Mouse (Mus musculus) hindbrain, embryonic 16.5 days (tissue): ENCODE results near the gene Rbm6. TPM values are rescaled to one million over a fixed set of nuclear protein-coding genes. Genes with fewer than 3 reads are reported as not detected.

ENCODE experiments used
- ATAC-seq: fragments of 200-750 bp; cut with Nextera tagmentation; 2 replicates; pipeline ENCODE4 v1.8.0; 2017; ENCODE audit warnings: moderate TSS enrichment, moderate library complexity
- H3K27ac ChIP-seq: fragments of 300-500 bp; sonication (generic); 2 replicates; pipeline ENCODE4 v1.5.1; 2014; ENCODE audit warnings: low read depth, mild to moderate bottlenecking, control low read depth, low read length, moderate library complexity
- H3K27me3 ChIP-seq: fragments of 300-500 bp; sonication (generic); replicated peaks from 2 replicates; pipeline ENCODE4 v1.6.1; 2014; ENCODE audit warnings: low read length; ENCODE audit not compliant: control insufficient read depth, insufficient read depth
- H3K36me3 ChIP-seq: fragments of 300-500 bp; sonication (generic); 2 replicates; pipeline ENCODE4 v1.6.1; 2014; ENCODE audit warnings: mild to moderate bottlenecking, low read length, moderate library complexity, mixed read lengths; ENCODE audit not compliant: control insufficient read depth, insufficient read depth
- H3K4me1 ChIP-seq: fragments of 300-500 bp; sonication (generic); 2 replicates; pipeline ENCODE4 v1.6.1; 2014; ENCODE audit warnings: low read depth, low read length; ENCODE audit not compliant: control insufficient read depth, insufficient read depth
- H3K4me2 ChIP-seq: fragments of 300-500 bp; sonication (generic); 2 replicates; pipeline ENCODE4 v1.6.1; 2014; ENCODE audit warnings: mild to moderate bottlenecking, low read length, control low read depth, moderate library complexity
- H3K4me3 ChIP-seq: fragments of 300-500 bp; sonication (generic); 2 replicates; pipeline ENCODE4 v1.5.1; 2014; ENCODE audit warnings: mild to moderate bottlenecking, low read length, control low read depth, moderate library complexity
- H3K9ac ChIP-seq: fragments of 300-500 bp; sonication (generic); 2 replicates; pipeline ENCODE4 v1.6.1; 2014; ENCODE audit warnings: low read depth, mild to moderate bottlenecking, control low read depth, low read length, moderate library complexity
- H3K9me3 ChIP-seq: fragments of 300-500 bp; sonication (generic); 2 replicates; pipeline ENCODE4 v1.6.1; 2014; ENCODE audit warnings: mild to moderate bottlenecking, low read length, moderate library complexity; ENCODE audit not compliant: control insufficient read depth
- WGBS: fragments of 180-500 bp; shearing (Covaris S2); extraction: QIAGEN DNeasy Blood & Tissue Kit; methylation state at CpG from one replicate; pipeline ENCODE4 v1.1.7; 2014; 5-methylcytosine and 5-hydroxymethylcytosine counted together
- polyA plus RNA-seq: library from polyadenylated mRNA; unstranded; fragments of >200 nt; fragmentation: Nextera tagmentation; extraction: Ambion mirVana; gene quantifications from 2 replicates; pipeline ENCODE4 v1.2.1, GENCODE M21; 2015

Rbm6 gene
- polyA plus RNA-seq, 1 experiment from 2014 or later = 83.1 TPM

DNA sequence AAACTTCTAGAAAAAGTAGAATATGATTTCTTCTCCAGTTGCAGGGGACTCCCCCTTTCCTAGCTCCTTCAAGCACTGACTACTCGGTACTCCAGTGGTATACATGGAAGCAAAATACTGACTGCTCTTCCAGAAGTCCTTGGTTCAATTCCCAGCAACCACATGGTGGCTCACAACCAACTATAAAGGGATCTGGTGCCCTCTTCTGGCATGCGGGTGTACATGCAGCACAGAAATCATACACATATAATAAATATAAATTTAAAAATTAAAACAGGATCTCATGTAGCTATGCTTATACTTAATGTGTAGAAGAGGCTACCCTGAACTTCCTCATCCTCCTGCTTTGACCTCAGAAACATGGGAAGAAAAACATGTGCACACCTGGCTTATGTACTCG, 126.4 kb downstream of the Rbm6 start:
- no peak overlapping the region for H3K9ac ChIP-seq
- no peak for ATAC-seq
- no peak overlapping the region for H3K4me3 ChIP-seq
- no peaks in the 10 kb centered on the region for H3K4me1 ChIP-seq
- H3K27ac ChIP-seq = no peak overlapping the region
- WGBS = 96% methylated on average over 3 of the region's 3 CpGs
- no peaks in the 10 kb centered on the region for H3K27me3 ChIP-seq
- H3K4me2 ChIP-seq = no peak overlapping the region
- H3K36me3 ChIP-seq = peaks cover 92% of the 10 kb centered on the region
- 0 out of 2 replicates have a peak, but pooled peaks cover 2% of the 10 kb centered on the region for H3K9me3 ChIP-seq

DNA sequence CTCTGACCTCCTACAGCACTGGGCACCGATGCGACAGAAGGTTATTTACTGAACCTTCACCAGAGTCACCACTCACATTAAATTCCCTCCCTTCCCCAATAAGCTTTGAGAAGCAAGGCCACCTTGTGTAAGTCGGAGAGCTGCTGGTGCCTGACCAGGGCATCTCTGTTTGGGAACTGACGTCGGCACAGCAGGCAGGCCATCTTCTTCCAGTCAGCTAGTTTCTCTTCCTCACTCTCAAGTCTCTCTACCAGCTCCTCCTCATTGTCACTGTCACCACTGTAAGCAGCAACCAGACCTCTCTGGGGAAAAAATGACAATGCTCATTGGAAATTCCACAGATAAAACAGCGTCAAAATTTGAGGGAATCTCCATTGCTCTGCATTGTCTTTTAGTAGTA, 129.0 kb downstream of the Rbm6 start:
- WGBS = 89% methylated on average over 6 of the region's 6 CpGs
- no peak for ATAC-seq

GRCm38 (mm10) chr9:107738841-107739202, 134.2 kb downstream of the Rbm6 start:
- Histone ChIP-seq H3K4me3 (no peak overlapping the region), H3K27me3 (no peaks in the 10 kb centered on the region), H3K4me2 (no peak overlapping the region), H3K4me1 (peaks cover 24% of the 10 kb centered on the region), H3K27ac (peak overlapping the region; percentile 16), H3K36me3 (peaks cover 50% of the 10 kb centered on the region), H3K9me3 (no peaks in the 10 kb centered on the region), H3K9ac (no peak overlapping the region)
- ATAC-seq = no peak
- 40% methylated on average over 4 of the region's 4 CpGs for WGBS

More for the DNA sequence above, 129.0 kb downstream of the Rbm6 start:
- no peaks in the 10 kb centered on the region for H3K4me1 ChIP-seq
- 0 out of 2 replicates have a peak, but pooled peaks cover 2% of the 10 kb centered on the region for H3K9me3 ChIP-seq
- no peak overlapping the region for H3K9ac ChIP-seq
- no peaks in the 10 kb centered on the region for H3K27me3 ChIP-seq
- no peak overlapping the region for H3K27ac ChIP-seq
- no peak overlapping the region for H3K4me2 ChIP-seq
- no peak overlapping the region for H3K4me3 ChIP-seq
- H3K36me3 ChIP-seq = peaks cover 91% of the 10 kb centered on the region

GRCm38 (mm10) chr9:107738020-107738840, 134.8 kb downstream of the Rbm6 start:
- Histone ChIP-seq H3K9me3 (no peaks in the 10 kb centered on the region), H3K4me2 (no peak overlapping the region), H3K4me1 (peaks cover 24% of the 10 kb centered on the region), H3K9ac (no peak overlapping the region), H3K36me3 (peaks cover 44% of the 10 kb centered on the region), H3K4me3 (no peak overlapping the region), H3K27ac (peak overlapping the region; percentile 16), H3K27me3 (no peaks in the 10 kb centered on the region)
- 18% methylated on average over 7 of the region's 7 CpGs for WGBS
- peak; percentile 70 for ATAC-seq

DNA sequence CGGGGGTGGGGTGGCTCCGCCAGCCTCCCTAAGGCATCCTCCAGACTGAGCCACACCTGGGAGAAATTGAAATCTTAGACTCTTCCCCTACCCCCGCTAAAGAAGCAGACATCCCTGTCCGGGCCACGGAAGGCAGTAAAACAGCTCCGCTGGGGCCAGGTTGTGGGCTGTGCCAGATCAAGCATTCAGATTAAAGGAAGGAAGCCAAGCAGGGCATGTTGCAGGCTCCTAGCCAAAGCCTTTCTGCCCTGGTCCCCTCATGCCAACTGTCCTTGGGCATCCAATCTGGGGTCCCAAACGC, 136.9 kb downstream of the Rbm6 start:
- Histone ChIP-seq H3K4me1 (peaks cover 24% of the 10 kb centered on the region), H3K4me2 (peak overlapping the region; percentile 51), H3K9ac (peak overlapping the region; percentile 57), H3K36me3 (peaks cover 24% of the 10 kb centered on the region), H3K27ac (peak overlapping the region; percentile 56), H3K9me3 (no peaks in the 10 kb centered on the region), H3K27me3 (no peaks in the 10 kb centered on the region), H3K4me3 (0 out of 2 replicates have a peak overlapping the region, but pooled peaks have one; percentile 12)
- ATAC-seq = no peak
- WGBS = 4% methylated on average over 7 of the region's 7 CpGs

DNA sequence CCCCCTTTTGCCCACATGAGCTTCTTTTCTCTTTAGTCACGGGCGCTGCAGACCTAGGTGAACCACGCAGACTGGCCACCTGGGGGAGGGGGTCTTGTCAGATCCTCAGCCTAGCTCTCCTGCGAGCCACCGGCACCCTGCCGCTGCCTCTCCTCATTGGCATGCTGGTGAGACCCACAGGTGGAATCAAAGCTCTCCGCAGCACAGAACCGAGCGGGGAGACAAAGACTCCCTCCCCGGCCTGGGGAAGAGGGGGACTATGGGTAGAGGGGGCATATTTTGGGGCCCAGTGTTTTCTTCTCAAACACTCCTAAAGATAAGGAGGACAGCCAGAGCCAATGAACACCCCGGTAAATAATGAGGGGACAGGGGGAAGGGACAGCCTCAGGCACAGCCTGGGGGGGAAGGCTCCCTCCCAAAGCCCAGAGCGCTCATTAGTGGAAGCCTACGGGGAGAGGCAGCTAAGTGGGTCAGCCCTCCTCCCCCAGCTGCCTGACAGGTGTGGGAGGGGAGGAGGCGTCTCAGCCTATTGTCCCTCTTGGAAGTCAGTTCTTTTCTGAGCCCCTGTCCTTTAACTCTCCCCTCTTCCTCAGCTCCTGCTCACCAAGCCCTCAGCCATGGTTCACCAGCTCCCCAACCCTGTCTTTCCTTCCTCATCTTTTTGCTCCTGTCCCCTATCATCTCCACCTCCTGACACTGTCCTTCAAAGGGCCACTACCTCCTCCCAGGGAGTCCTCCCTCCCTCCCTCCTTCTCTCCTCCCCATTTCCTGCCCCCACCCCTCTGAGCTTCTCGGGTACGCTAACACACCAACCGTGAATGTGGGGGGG, 137.5 kb downstream of the Rbm6 start:
- peak overlapping the region; percentile 57 for H3K9ac ChIP-seq

DNA sequence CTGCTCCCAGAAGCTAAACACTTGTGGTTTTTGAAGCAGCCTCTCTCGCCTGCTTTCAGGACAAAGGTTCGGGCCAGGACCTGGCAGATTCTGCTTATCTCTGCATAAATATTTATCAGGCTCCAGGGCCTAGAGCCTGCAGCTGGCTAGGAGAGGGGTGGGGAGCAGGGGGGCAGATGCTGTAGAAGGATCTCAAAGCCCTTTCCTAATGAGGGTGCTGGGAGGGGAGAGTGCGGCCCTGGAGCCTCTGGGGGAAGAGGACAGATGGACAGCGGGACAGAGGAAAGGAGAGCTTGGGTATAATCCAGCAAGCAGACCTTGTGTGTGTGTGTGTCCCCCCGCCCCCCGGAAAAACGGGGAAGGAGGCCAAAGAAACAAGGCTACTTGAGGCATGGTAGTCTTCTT, 138.5 kb downstream of the Rbm6 start:
- Histone ChIP-seq H3K4me3 (no peak overlapping the region), H3K36me3 (peaks cover 9% of the 10 kb centered on the region; the same call in 1 of the 2 replicates), H3K4me2 (no peak overlapping the region; the same call in 1 of the 2 replicates), H3K27ac (peak overlapping the region; percentile 56), H3K27me3 (no peaks in the 10 kb centered on the region), H3K9me3 (no peaks in the 10 kb centered on the region), H3K4me1 (peaks cover 38% of the 10 kb centered on the region), H3K9ac (no peak overlapping the region; the same call in 1 of the 2 replicates)
- no peak for ATAC-seq
- WGBS = 23% methylated on average over 7 of the region's 7 CpGs

More for the DNA sequence above, 137.5 kb downstream of the Rbm6 start:
- Histone ChIP-seq H3K4me2 (peak overlapping the region; percentile 51), H3K27me3 (no peaks in the 10 kb centered on the region), H3K9me3 (no peaks in the 10 kb centered on the region), H3K4me3 (peak overlapping the region; percentile 12; the same call in 1 of the 2 replicates), H3K36me3 (peaks cover 19% of the 10 kb centered on the region), H3K4me1 (peaks cover 28% of the 10 kb centered on the region), H3K27ac (peak overlapping the region; percentile 56)
- peak; percentile 32; the same call in 1 of the 2 replicates for ATAC-seq
- 2% methylated on average over 17 of the region's 17 CpGs for WGBS

GRCm38 (mm10) chr9:107729709-107730108, 143.3 kb downstream of the Rbm6 start:
- Histone ChIP-seq H3K4me1 (peaks cover 35% of the 10 kb centered on the region), H3K4me2 (no peak overlapping the region)
- peak; percentile 35; the same call in 1 of the 2 replicates for ATAC-seq

More at GRCm38 (mm10) chr9:107729709-107730108, 143.3 kb downstream of the Rbm6 start:
- Histone ChIP-seq H3K4me3 (no peak overlapping the region), H3K27ac (peak overlapping the region; percentile 37; the same call in 1 of the 2 replicates), H3K27me3 (no peaks in the 10 kb centered on the region), H3K36me3 (no peaks in the 10 kb centered on the region), H3K9me3 (no peaks in the 10 kb centered on the region), H3K9ac (no peak overlapping the region)
- 31% methylated on average over 3 of the region's 3 CpGs for WGBS
